ENCODE assay signal across 8 mouse cellular contexts in genomic region chr17:28769121-28769874, GRCm38 (mm10). TPM values are rescaled to one million over a fixed set of nuclear protein-coding genes. Genes with fewer than 3 reads are reported as not detected.
DNase-seq lines count a peak whose midpoint lies in the region; ATAC-seq lines count a peak whose summit lies in the region.

Gene Mapk13 (plus strand): TSS chr17:28769297.

- intact Hi-C loops in left cerebral cortex, postnatal 36 days (cut with DNase I), result no loop called here

- DNase-seq in B cell, adult 2 months, result peak; percentile 16 to 26
- peak; percentile 48 for DNase-seq in adrenal gland, adult 2 months
- DNase-seq in forelimb bud, embryonic 11.5 days (ENCODE audit: low read depth, low spot score), result peak; percentile 25
- DNase-seq in kidney, postnatal 10 days, result peak; percentile 58
- peak; percentile 49 for DNase-seq in lung, postnatal 36 days
- DNase-seq in left cerebral cortex, postnatal 36 days (ENCODE audit: low spot score in 2 of 2), result no peak

- H3K27ac ChIP-seq in stomach, embryonic 16.5 days (ENCODE audit: low read length), result peak within 1 kb of the TSS; percentile 64

- peaks cover 16% of the 10 kb centered on the region for H3K4me1 ChIP-seq in stomach, embryonic 16.5 days (ENCODE audit: control insufficient read depth, insufficient read depth, low read length)

- peak within 1 kb of the TSS; percentile 71 for H3K4me3 ChIP-seq in stomach, embryonic 16.5 days (replicated peaks; ENCODE audit: low read length)

- 1% methylated on average over 47 of the region's 58 CpGs for WGBS in stomach, embryonic 16.5 days

- H3K27me3 ChIP-seq in stomach, embryonic 16.5 days (ENCODE audit: control insufficient read depth, insufficient read depth, low read length), result peaks cover 5% of the 10 kb centered on the region; the same call in 1 of the 2 replicates

- ATAC-seq in stomach, embryonic 16.5 days (ENCODE audit: insufficient read depth, low FRiP score), result peak; percentile 41; the same call in 1 of the 2 replicates
- ATAC-seq in inflammation-experienced regulatory T-cells, adult 6 months, result no peak

- H3K9ac ChIP-seq in stomach, embryonic 16.5 days (ENCODE audit: low read length), result peak within 1 kb of the TSS; percentile 85

- peak within 1 kb of the TSS; percentile 90 for H3K4me2 ChIP-seq in stomach, embryonic 16.5 days (ENCODE audit: low read depth, low read length)

- H3K9me3 ChIP-seq in stomach, embryonic 16.5 days (replicated peaks; ENCODE audit: control insufficient read depth, low read length), result no peaks in the 10 kb centered on the region

- no peaks in the 10 kb centered on the region for H3K36me3 ChIP-seq in stomach, embryonic 16.5 days (ENCODE audit: control insufficient read depth, insufficient read depth, low read length)

RNA-seq across cellular contexts. Expression of gene Mapk13, which starts in this region (rescaled TPM):
- 100 to 1,000 TPM in 1 of 2 experiments, 10 to 100 TPM in 1; 97.4 to 350 TPM for total RNA-seq in adrenal gland, adult 2 months (2021)
- polyA plus RNA-seq in adrenal gland, adult 2 months (2012; rRNA removed), result 193 and 279 TPM in 2 replicates
- 116 and 128 TPM in 2 replicates for polyA plus RNA-seq in stomach, embryonic 16.5 days (2015; fragmentation: Nextera tagmentation; extraction: Ambion mirVana)
- not detected for polyA plus RNA-seq in inflammation-experienced regulatory T-cells, adult 6 months (2017; shearing (Covaris generic))
- total RNA-seq in left cerebral cortex, postnatal 36 days (2021), result 1 to 10 TPM; 1.1 to 1.5 TPM

Comparison
In these comparisons a context has a peak if more than half of its experiments do, and no peak if none do; other contexts are left out.
1. RNA of gene Mapk13 (total RNA-seq): 97.4 to 350 TPM in adrenal gland, adult 2 months; 1.1 to 1.5 TPM in left cerebral cortex, postnatal 36 days; every median in the first group is over 10 times any median in the second.
2. RNA of gene Mapk13 (polyA plus RNA-seq): 193 to 279 TPM in adrenal gland, adult 2 months and 116 to 128 TPM in stomach, embryonic 16.5 days; not detected in inflammation-experienced regulatory T-cells, adult 6 months; every median in the first group is over 10 times any median in the second.
3. DNase-seq: peak in B cell, adult 2 months (2 of 2), adrenal gland, adult 2 months (single experiment), forelimb bud, embryonic 11.5 days (single experiment), kidney, postnatal 10 days (single experiment) and lung, postnatal 36 days (single experiment); none in left cerebral cortex, postnatal 36 days (0 of 2).